Mouse (Mus musculus): ENCODE data around the gene Dhx32. TPM values are rescaled to one million over a fixed set of nuclear protein-coding genes. Genes with fewer than 3 reads are reported as not detected.

Gene Dhx32
- total and polyA plus RNA-seq, 3 experiments, result 25.6 to 27.1 TPM; not detected in 1

GRCm38 (mm10) chr7:133829579-133829978, 47.1 kb upstream of the Dhx32 start:
- H3K27me3 ChIP-seq (ENCODE audit: control insufficient read depth in 1 of 2, insufficient read depth in 2 of 2, low read length in 2 of 2), result no peaks in the 10 kb centered on the region
- no peaks in the 10 kb centered on the region for H3K36me3 ChIP-seq (ENCODE audit: control insufficient read depth in 1 of 2, insufficient read depth in 2 of 2, low read length in 2 of 2)

DNA sequence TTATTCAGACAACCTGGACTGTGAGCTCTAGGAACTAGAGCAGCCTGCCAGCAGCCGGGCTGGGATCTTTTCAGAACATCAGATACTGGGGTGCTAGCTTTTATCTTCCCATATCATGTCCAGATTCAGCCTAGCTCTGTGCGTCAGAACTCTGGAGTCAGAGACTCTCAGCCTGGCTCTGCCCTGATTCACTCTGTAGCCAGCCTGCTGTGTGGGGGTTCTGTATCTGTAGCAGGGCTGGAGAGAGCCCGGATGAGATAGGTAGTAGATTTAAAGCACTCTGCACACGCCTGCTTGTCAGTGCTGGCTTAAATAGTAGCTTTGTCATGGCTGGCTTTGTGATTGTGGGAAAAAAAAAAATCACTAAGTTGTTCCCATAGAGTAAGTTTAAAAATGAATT, 46.0 kb upstream of the Dhx32 start:
- Histone ChIP-seq H3K36me3 (ENCODE audit: control insufficient read depth in 1 of 2, insufficient read depth in 2 of 2, low read length in 2 of 2) (no peaks in the 10 kb centered on the region), H3K27me3 (ENCODE audit: control insufficient read depth in 1 of 2, insufficient read depth in 2 of 2, low read length in 2 of 2) (no peaks in the 10 kb centered on the region), H3K9me3 (replicated peaks; ENCODE audit: insufficient read depth, low read length) (no peaks in the 10 kb centered on the region), H3K27ac (ENCODE audit: control insufficient read depth, low read depth, low read length) (no peak overlapping the region), H3K4me3 (ENCODE audit: control insufficient read depth in 1 of 2, insufficient read depth in 1 of 2, low read depth in 2 of 2, low read length in 2 of 2) (no peak overlapping the region), H3K79me2 (ENCODE audit: control insufficient read depth, insufficient read depth, low read length, poor library complexity) (no peaks in the 10 kb centered on the region), H3K9ac (ENCODE audit: control insufficient read depth, low read depth, low read length, poor library complexity, severe bottlenecking) (no peak overlapping the region), H3K4me1 (ENCODE audit: control insufficient read depth in 1 of 2, insufficient read depth in 2 of 2, low read length in 2 of 2) (no peaks in the 10 kb centered on the region)
- DNase-seq (ENCODE audit: low read depth, low spot score), result no peak
- no peak for TF ChIP-seq ZC3H11A (IDR thresholded peaks at IDR 0.05; ENCODE audit: low read depth, low read length)
- no peak for TF ChIP-seq USF1 (IDR thresholded peaks at IDR 0.05; ENCODE audit: low read depth, low read length)

More at GRCm38 (mm10) chr7:133829579-133829978, 47.1 kb upstream of the Dhx32 start:
- no peaks in the 10 kb centered on the region for H3K4me1 ChIP-seq (ENCODE audit: control insufficient read depth in 1 of 2, insufficient read depth in 2 of 2, low read length in 2 of 2)
- no peaks in the 10 kb centered on the region for H3K9me3 ChIP-seq (replicated peaks; ENCODE audit: insufficient read depth, low read length)
- H3K27ac ChIP-seq (ENCODE audit: control insufficient read depth, low read depth, low read length), result no peak overlapping the region
- TF ChIP-seq MYC (IDR thresholded peaks at IDR 0.05; ENCODE audit: low read depth, low read length), result no peak
- H3K79me2 ChIP-seq (ENCODE audit: control insufficient read depth, insufficient read depth, low read length, poor library complexity), result no peaks in the 10 kb centered on the region
- no peak for DNase-seq (ENCODE audit: low read depth, low spot score)
- no peak overlapping the region for H3K4me3 ChIP-seq (ENCODE audit: control insufficient read depth in 1 of 2, insufficient read depth in 1 of 2, low read depth in 2 of 2, low read length in 2 of 2)
- H3K9ac ChIP-seq (ENCODE audit: control insufficient read depth, low read depth, low read length, poor library complexity, severe bottlenecking), result no peak overlapping the region

- H3K36me3 ChIP-seq (ENCODE audit: control insufficient read depth in 1 of 2, insufficient read depth in 2 of 2, low read length in 2 of 2), result no peaks in the 10 kb centered on the region
- no peak overlapping the region for H3K27ac ChIP-seq (ENCODE audit: control insufficient read depth, low read depth, low read length)
- H3K9ac ChIP-seq (ENCODE audit: control insufficient read depth, low read depth, low read length, poor library complexity, severe bottlenecking), result no peak overlapping the region
- H3K9me3 ChIP-seq (replicated peaks; ENCODE audit: insufficient read depth, low read length), result no peaks in the 10 kb centered on the region
- no peaks in the 10 kb centered on the region for H3K79me2 ChIP-seq (ENCODE audit: control insufficient read depth, insufficient read depth, low read length, poor library complexity)
- H3K27me3 ChIP-seq (ENCODE audit: control insufficient read depth in 1 of 2, insufficient read depth in 2 of 2, low read length in 2 of 2), result no peaks in the 10 kb centered on the region; a peak in 1 of 4 replicates
- no peak overlapping the region for H3K4me3 ChIP-seq (ENCODE audit: control insufficient read depth in 1 of 2, insufficient read depth in 1 of 2, low read depth in 2 of 2, low read length in 2 of 2)
- DNase-seq (ENCODE audit: low read depth, low spot score), result peak; percentile 64
- no peaks in the 10 kb centered on the region for H3K4me1 ChIP-seq (ENCODE audit: control insufficient read depth in 1 of 2, insufficient read depth in 2 of 2, low read length in 2 of 2)
- TF ChIP-seq GABPA (IDR thresholded peaks at IDR 0.05; ENCODE audit: low read depth, low read length) (no peak), RCOR1 (IDR thresholded peaks at IDR 0.05; ENCODE audit: low read depth, low read length) (no peak), ZMIZ1 (IDR thresholded peaks at IDR 0.05; ENCODE audit: low read depth, low read length) (no peak), MAFK (IDR thresholded peaks at IDR 0.05; ENCODE audit: borderline replicate concordance, low read depth, low read length) (no peak), SIN3A (IDR thresholded peaks at IDR 0.05; ENCODE audit: low read length) (no peak), E2F4 (IDR thresholded peaks at IDR 0.05; ENCODE audit: borderline replicate concordance, low read depth, low read length) (no peak), ZC3H11A (IDR thresholded peaks at IDR 0.05; ENCODE audit: low read depth, low read length) (peak; percentile 46), MYB (IDR thresholded peaks at IDR 0.05; ENCODE audit: low read depth, low read length) (no peak), ZNF384 (IDR thresholded peaks at IDR 0.05; ENCODE audit: low read depth, low read length) (no peak), MAZ (IDR thresholded peaks at IDR 0.05; ENCODE audit: low read depth, low read length) (no peak), USF2 (IDR thresholded peaks at IDR 0.05; ENCODE audit: borderline replicate concordance in 1 of 2, insufficient read depth in 1 of 2, low read depth in 1 of 2, low read length in 2 of 2) (no peak), TBP (IDR thresholded peaks at IDR 0.05; ENCODE audit: low read depth, low read length) (no peak), MYC (IDR thresholded peaks at IDR 0.05; ENCODE audit: low read depth, low read length) (no peak), NRF1 (IDR thresholded peaks at IDR 0.05; ENCODE audit: insufficient read depth, low read depth, low read length, poor library complexity, severe bottlenecking) (no peak), SMC3 (IDR thresholded peaks at IDR 0.05; ENCODE audit: low read depth, low read length) (peak; percentile 78), ZKSCAN1 (IDR thresholded peaks at IDR 0.05; ENCODE audit: low read depth, low read length) (no peak), HCFC1 (IDR thresholded peaks at IDR 0.05; ENCODE audit: low read depth, low read length) (no peak), RAD21 (IDR thresholded peaks at IDR 0.05; ENCODE audit: low read depth, low read length) (peak; percentile 59), POLR2AphosphoS2 (IDR thresholded peaks at IDR 0.05; ENCODE audit: low read length) (no peak), JUND (IDR thresholded peaks at IDR 0.05; ENCODE audit: low read depth, low read length) (no peak), EP300 (IDR thresholded peaks at IDR 0.05; ENCODE audit: low read depth in 1 of 2, low read length in 2 of 2) (no peak), NELFE (IDR thresholded peaks at IDR 0.05; ENCODE audit: low read depth, low read length) (no peak), ETS1 (IDR thresholded peaks at IDR 0.05; ENCODE audit: low read depth, low read length) (no peak), CTCF (IDR thresholded peaks at IDR 0.05 in 2 of 3, conservative IDR thresholded peaks at IDR 0.05 in 1 of 3; ENCODE audit: control insufficient read depth in 1 of 3, insufficient read depth in 1 of 3, low read depth in 2 of 3, low read length in 3 of 3, poor library complexity in 1 of 3, severe bottlenecking in 1 of 3) (peak; percentile 45 to 78 (median 75)), MEF2A (IDR thresholded peaks at IDR 0.05; ENCODE audit: extremely low read depth, insufficient replicate concordance, low read depth, low read length, poor library complexity, severe bottlenecking) (no peak)
Measured at GRCm38 (mm10) chr7:133824579-133824978, 42.1 kb upstream of the Dhx32 start.

All from MEL (cell line).